Mouse (Mus musculus) liver, embryonic 13.5 days (tissue): ENCODE data around the gene Gpcpd1. TPM values are rescaled to one million over a fixed set of nuclear protein-coding genes. Genes with fewer than 3 reads are reported as not detected.

ENCODE experiments used
- ATAC-seq: fragments of 200-750 bp; cut with Nextera tagmentation; 2 replicates; pipeline ENCODE4 v1.8.0; 2017; ENCODE audit warnings: low read depth, mild to moderate bottlenecking, moderate number of reproducible peaks, moderate library complexity
- DNase-seq: peaks from one replicate; pipeline ENCODE4 v3.0.0; 2022
- H3K27ac ChIP-seq: fragments of 300-500 bp; sonication (generic); 2 replicates; pipeline ENCODE4 v1.5.1; 2015; ENCODE audit warnings: moderate library complexity, mild to moderate bottlenecking, inconsistent platforms
- H3K27me3 ChIP-seq: fragments of 300-500 bp; sonication (generic); 2 replicates; pipeline ENCODE4 v1.6.1; 2015; ENCODE audit warnings: mild to moderate bottlenecking, inconsistent platforms
- H3K36me3 ChIP-seq: fragments of 300-500 bp; sonication (generic); 2 replicates; pipeline ENCODE4 v1.6.1; 2015; ENCODE audit warnings: mild to moderate bottlenecking, inconsistent platforms
- H3K4me1 ChIP-seq: fragments of 300-500 bp; sonication (generic); replicated peaks from 2 replicates; pipeline ENCODE4 v1.6.1; 2015; ENCODE audit warnings: inconsistent platforms
- H3K4me2 ChIP-seq: fragments of 300-500 bp; sonication (generic); 2 replicates; pipeline ENCODE4 v1.6.1; 2015; ENCODE audit warnings: inconsistent platforms, mild to moderate bottlenecking, moderate library complexity
- H3K4me3 ChIP-seq: fragments of 300-500 bp; sonication (generic); replicated peaks from 2 replicates; pipeline ENCODE4 v1.5.1; 2015; ENCODE audit warnings: mild to moderate bottlenecking, inconsistent platforms
- H3K9ac ChIP-seq: fragments of 300-500 bp; sonication (generic); 2 replicates; pipeline ENCODE4 v1.6.1; 2015; ENCODE audit warnings: mild to moderate bottlenecking, inconsistent platforms
- H3K9me3 ChIP-seq: fragments of 300-500 bp; sonication (generic); replicated peaks from 2 replicates; pipeline ENCODE4 v1.6.1; 2016; ENCODE audit warnings: inconsistent platforms
- WGBS: fragments of 180-500 bp; shearing (Covaris S2); methylation state at CpG from one replicate; pipeline ENCODE4 v1.1.7; 2015; ENCODE audit not compliant: insufficient replicate concordance; 5-methylcytosine and 5-hydroxymethylcytosine counted together
- polyA plus RNA-seq: library from polyadenylated mRNA; unstranded; fragments of >200 nt; fragmentation: Nextera tagmentation; extraction: Ambion mirVana; gene quantifications from 2 replicates; pipeline ENCODE4 v1.2.1, GENCODE M21; 2015

Gpcpd1 gene
- polyA plus RNA-seq, 1 experiment from 2014 or later = 64.5 TPM

- Histone ChIP-seq H3K4me3 (no peak overlapping the region), H3K9ac (0 out of 2 replicates have a peak overlapping the region, but pooled peaks have one; percentile 8), H3K4me1 (peaks cover 43% of the 10 kb centered on the region), H3K27ac (no peak overlapping the region), H3K27me3 (no peaks in the 10 kb centered on the region), H3K36me3 (peaks cover 55% of the 10 kb centered on the region), H3K9me3 (no peaks in the 10 kb centered on the region), H3K4me2 (no peak overlapping the region)
- 84% methylated on average over 2 of the region's 2 CpGs for WGBS
- ATAC-seq (no peak), DNase-seq (no peak)
Measured at GRCm38 (mm10) chr2:132571301-132571700, 16.2 kb downstream of the Gpcpd1 start.

- Histone ChIP-seq H3K4me2 (no peak overlapping the region), H3K4me1 (peaks cover 39% of the 10 kb centered on the region), H3K9ac (no peak overlapping the region), H3K9me3 (no peaks in the 10 kb centered on the region), H3K27me3 (no peaks in the 10 kb centered on the region), H3K4me3 (no peak overlapping the region), H3K36me3 (peaks cover 60% of the 10 kb centered on the region), H3K27ac (no peak overlapping the region)
- ATAC-seq (no peak), DNase-seq (no peak)
Measured at GRCm38 (mm10) chr2:132570869-132571268, 16.7 kb downstream of the Gpcpd1 start.

GRCm38 (mm10) chr2:132569686-132570085 lies 17.8 kb downstream of the Gpcpd1 start:
- Histone ChIP-seq H3K9ac (no peak overlapping the region), H3K9me3 (no peaks in the 10 kb centered on the region), H3K36me3 (peaks cover 71% of the 10 kb centered on the region), H3K4me2 (no peak overlapping the region), H3K4me1 (peaks cover 27% of the 10 kb centered on the region), H3K27me3 (no peaks in the 10 kb centered on the region), H3K4me3 (no peak overlapping the region), H3K27ac (no peak overlapping the region)
- ATAC-seq (no peak), DNase-seq (no peak)
- 90% methylated on average over 6 of the region's 6 CpGs for WGBS

- H3K4me3 ChIP-seq = no peak overlapping the region
- H3K9me3 ChIP-seq = no peaks in the 10 kb centered on the region
- H3K27ac ChIP-seq = no peak overlapping the region
- H3K9ac ChIP-seq = no peak overlapping the region
- no peak overlapping the region for H3K4me2 ChIP-seq
- DNase-seq = no peak
- H3K4me1 ChIP-seq = peaks cover 12% of the 10 kb centered on the region
- no peak for ATAC-seq
- peaks cover 93% of the 10 kb centered on the region for H3K36me3 ChIP-seq
- WGBS = 80% methylated on average over 2 of the region's 2 CpGs
- no peaks in the 10 kb centered on the region for H3K27me3 ChIP-seq
Measured at GRCm38 (mm10) chr2:132567414-132567813, 20.1 kb downstream of the Gpcpd1 start.

- ATAC-seq (no peak), DNase-seq (no peak)
- H3K9ac ChIP-seq = no peak overlapping the region
- WGBS = 93% methylated on average over 4 of the region's 4 CpGs
- H3K27ac ChIP-seq = no peak overlapping the region
- H3K4me1 ChIP-seq = no peaks in the 10 kb centered on the region
- no peak overlapping the region for H3K4me3 ChIP-seq
- H3K4me2 ChIP-seq = no peak overlapping the region
- H3K9me3 ChIP-seq = no peaks in the 10 kb centered on the region
- peaks cover 68% of the 10 kb centered on the region for H3K36me3 ChIP-seq
- H3K27me3 ChIP-seq = no peaks in the 10 kb centered on the region
Measured at GRCm38 (mm10) chr2:132561860-132562259, 25.7 kb downstream of the Gpcpd1 start.

- no peaks in the 10 kb centered on the region for H3K4me1 ChIP-seq
- H3K27ac ChIP-seq = no peak overlapping the region
- 72% methylated on average over 1 of the region's 1 CpGs for WGBS
- H3K36me3 ChIP-seq = peaks cover 45% of the 10 kb centered on the region
- no peak overlapping the region for H3K4me2 ChIP-seq
- ATAC-seq (peak; percentile 54), DNase-seq (no peak)
- H3K4me3 ChIP-seq = no peak overlapping the region
- H3K9me3 ChIP-seq = no peaks in the 10 kb centered on the region
- H3K27me3 ChIP-seq = no peaks in the 10 kb centered on the region
- H3K9ac ChIP-seq = no peak overlapping the region
Measured at GRCm38 (mm10) chr2:132527864-132528263, 59.7 kb downstream of the Gpcpd1 start.

- no peaks in the 10 kb centered on the region for H3K27me3 ChIP-seq
- H3K27ac ChIP-seq = no peak overlapping the region
- no peak for ATAC-seq
- no peak overlapping the region for H3K9ac ChIP-seq
- WGBS = 77% methylated on average over 10 of the region's 10 CpGs
- H3K4me2 ChIP-seq = no peak overlapping the region
- no peaks in the 10 kb centered on the region for H3K4me1 ChIP-seq
- no peak overlapping the region for H3K4me3 ChIP-seq
- DNase-seq = no peak
- no peaks in the 10 kb centered on the region for H3K9me3 ChIP-seq
- peaks cover 42% of the 10 kb centered on the region for H3K36me3 ChIP-seq
Measured at GRCm38 (mm10) chr2:132526894-132527532, 60.5 kb downstream of the Gpcpd1 start.

GRCm38 (mm10) chr2:132526110-132526509 lies 61.4 kb downstream of the Gpcpd1 start:
- H3K27ac ChIP-seq = no peak overlapping the region
- peaks cover 33% of the 10 kb centered on the region for H3K36me3 ChIP-seq
- 63% methylated on average over 4 of the region's 4 CpGs for WGBS
- no peaks in the 10 kb centered on the region for H3K4me1 ChIP-seq
- H3K9ac ChIP-seq = no peak overlapping the region
- H3K27me3 ChIP-seq = no peaks in the 10 kb centered on the region
- H3K4me3 ChIP-seq = no peak overlapping the region
- no peak overlapping the region for H3K4me2 ChIP-seq
- no peaks in the 10 kb centered on the region for H3K9me3 ChIP-seq
- DNase-seq = no peak
- no peak for ATAC-seq

- WGBS = 37% methylated on average over 18 of the region's 18 CpGs
- H3K4me2 ChIP-seq = no peak overlapping the region
- no peak overlapping the region for H3K27ac ChIP-seq
- H3K4me1 ChIP-seq = peaks cover 21% of the 10 kb centered on the region
- H3K4me3 ChIP-seq = no peak overlapping the region
- no peak for DNase-seq
- no peaks in the 10 kb centered on the region for H3K36me3 ChIP-seq
- no peaks in the 10 kb centered on the region for H3K9me3 ChIP-seq
- ATAC-seq = peak; percentile 21; the same call in 1 of the 2 replicates
- no peaks in the 10 kb centered on the region for H3K27me3 ChIP-seq
- H3K9ac ChIP-seq = no peak overlapping the region
Measured at GRCm38 (mm10) chr2:132518021-132518901, 69.3 kb downstream of the Gpcpd1 start.

GRCm38 (mm10) chr2:132517194-132517836 lies 70.2 kb downstream of the Gpcpd1 start:
- Histone ChIP-seq H3K9me3 (no peaks in the 10 kb centered on the region), H3K27ac (no peak overlapping the region), H3K4me3 (no peak overlapping the region), H3K9ac (no peak overlapping the region), H3K4me1 (peaks cover 31% of the 10 kb centered on the region), H3K36me3 (no peaks in the 10 kb centered on the region), H3K4me2 (no peak overlapping the region), H3K27me3 (no peaks in the 10 kb centered on the region)
- no peak for DNase-seq
- 78% methylated on average over 6 of the region's 6 CpGs for WGBS
- no peak for ATAC-seq

- WGBS = 30% methylated on average over 16 of the region's 16 CpGs
- H3K27me3 ChIP-seq = no peaks in the 10 kb centered on the region
- H3K4me1 ChIP-seq = peaks cover 35% of the 10 kb centered on the region
- ATAC-seq (no peak), DNase-seq (peak; percentile 50)
- no peak overlapping the region for H3K9ac ChIP-seq
- no peaks in the 10 kb centered on the region for H3K9me3 ChIP-seq
- no peak overlapping the region for H3K4me2 ChIP-seq
- H3K4me3 ChIP-seq = no peak overlapping the region
- no peak overlapping the region for H3K27ac ChIP-seq
- H3K36me3 ChIP-seq = no peaks in the 10 kb centered on the region
Measured at GRCm38 (mm10) chr2:132516130-132517030, 71.1 kb downstream of the Gpcpd1 start.
